Mouse (Mus musculus) lung, postnatal 36 days (tissue): ENCODE measurements around the gene Ccl12.

Experiments
- DNase-seq: peaks from one replicate; pipeline ENCODE4 v3.0.0; 2022; ENCODE audit warnings: mixed read lengths

Gene Ccl12

DNA sequence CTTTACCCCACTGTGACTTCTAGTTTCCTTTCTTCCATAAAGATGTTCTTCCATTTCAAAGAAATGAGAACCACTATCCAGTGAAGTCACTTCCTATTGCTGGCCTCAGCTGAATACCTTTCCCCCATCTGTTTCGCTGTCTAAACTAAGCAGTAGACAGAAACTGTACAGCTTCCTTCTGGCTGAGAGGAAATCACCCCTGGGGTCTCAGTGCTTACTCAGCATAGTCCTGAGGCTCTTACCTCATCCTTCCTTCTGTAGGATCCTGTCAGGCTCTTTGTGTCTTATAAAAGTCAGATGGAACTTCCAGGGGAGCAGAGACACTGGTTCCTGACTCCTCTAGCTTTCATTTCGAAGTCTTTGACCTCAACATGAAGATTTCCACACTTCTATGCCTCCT is at the start of gene Ccl12:
TSS of gene Ccl12 (plus strand) at position 317 of the 400 bp plus-strand sequence.
- DNase-seq, result no peak

DNA sequence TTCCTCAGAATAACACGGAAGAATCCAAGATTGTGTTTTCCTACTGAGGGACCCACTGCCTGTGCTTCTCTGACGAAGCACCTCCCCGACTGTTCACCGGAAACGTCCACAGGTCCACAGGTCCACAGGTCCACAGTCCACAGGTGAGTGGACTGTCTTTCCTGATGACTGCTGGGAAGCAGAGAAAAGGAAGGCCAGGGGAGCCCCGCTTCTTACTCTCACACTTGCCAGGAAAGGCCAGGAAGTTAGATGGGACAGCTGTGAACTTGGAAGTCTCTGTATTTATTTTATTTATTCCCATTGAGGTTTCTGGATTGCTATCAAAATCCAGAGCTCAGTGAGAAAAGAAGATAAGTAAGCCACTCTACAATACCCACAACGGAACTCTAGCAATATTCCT is 47.8 kb upstream of the Ccl12 start:
- no peak for DNase-seq

DNA sequence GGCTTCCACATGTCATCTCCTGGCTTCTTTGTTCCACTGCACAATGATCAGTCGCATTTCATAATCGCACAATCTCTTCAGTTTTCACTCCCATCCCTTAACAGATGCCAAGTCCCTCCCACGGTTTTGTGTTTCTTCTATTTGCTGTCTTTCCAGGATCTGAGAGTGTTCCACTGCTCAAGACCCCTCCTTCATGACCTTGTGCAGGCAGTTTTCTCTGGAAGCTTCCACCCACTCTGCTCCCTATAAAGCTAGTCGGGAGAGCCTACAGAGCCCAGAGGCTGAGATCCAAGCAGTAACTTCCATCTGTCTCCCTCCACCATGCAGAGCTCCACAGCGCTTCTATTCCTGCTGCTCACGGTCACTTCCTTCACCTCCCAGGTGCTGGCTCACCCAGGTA is 44.0 kb upstream of the Ccl12 start, which contains the start of gene Ccl11:
TSS of gene Ccl11 (plus strand) at position 178 of the 400 bp plus-strand sequence.
- DNase-seq, result no peak

DNA sequence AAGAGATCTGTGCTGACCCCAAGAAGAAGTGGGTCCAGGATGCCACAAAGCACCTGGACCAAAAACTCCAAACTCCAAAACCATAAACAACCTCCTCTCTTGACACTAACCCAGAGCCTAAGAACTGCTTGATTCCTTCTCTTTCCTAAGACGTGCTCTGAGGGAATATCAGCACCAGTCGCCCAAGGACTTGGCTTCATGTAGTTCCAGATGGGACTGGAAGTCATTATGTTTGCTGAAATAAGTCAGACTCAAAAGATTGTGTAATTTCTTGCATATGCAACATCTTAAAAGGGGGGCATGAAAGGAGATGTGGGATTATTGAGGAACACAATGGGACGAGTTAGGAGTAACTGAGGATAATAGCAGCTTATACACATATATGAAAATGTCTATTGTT is 39.4 kb upstream of the Ccl12 start:
- no peak for DNase-seq

DNA sequence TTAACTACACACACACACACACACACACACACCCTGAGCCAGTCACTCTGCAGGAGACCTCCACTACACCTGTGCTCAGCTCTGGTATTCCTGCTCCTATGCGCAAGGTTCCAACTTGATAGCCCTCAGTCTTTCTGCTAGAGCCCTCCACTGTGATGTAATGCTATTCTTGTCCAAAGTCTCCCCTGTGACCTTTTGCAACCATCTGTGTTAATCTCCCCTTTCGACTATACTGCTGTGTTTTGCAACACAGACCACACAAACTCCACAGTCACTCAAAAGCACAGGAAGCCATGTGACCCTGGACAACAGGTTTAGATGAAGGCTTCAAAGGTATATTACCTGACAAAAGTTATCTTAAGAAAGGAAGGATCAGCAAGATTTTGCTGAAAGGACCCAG is 38.2 kb upstream of the Ccl12 start:
- no peak for DNase-seq

DNA sequence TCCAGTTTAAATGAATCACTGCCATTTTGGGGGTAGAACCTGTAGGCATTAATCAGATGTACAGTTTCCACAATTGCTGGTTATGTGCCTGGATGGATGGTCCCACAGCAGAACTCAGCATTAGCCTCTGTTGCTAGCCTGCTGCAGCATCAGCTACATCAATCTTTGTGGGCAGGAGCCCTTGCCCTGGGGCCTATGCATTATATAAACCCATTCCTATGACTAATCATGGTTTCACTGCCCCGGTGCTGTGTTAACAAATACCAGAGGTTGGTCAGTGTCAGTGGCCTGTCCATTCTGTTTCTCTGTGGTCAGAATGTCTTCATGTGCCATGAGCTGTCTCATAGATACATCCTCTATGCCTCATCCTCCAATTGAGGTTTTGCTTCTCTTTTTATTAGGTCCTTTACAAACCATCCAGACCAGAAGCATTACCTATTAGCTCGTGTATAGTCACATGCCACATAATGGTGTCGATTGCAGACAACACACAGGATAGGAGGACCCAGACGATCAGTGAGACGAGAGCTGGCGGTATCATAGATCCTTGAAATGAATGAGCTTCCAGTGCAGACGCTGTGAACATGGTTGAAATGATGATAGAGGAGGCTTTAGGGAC is 34.6 kb upstream of the Ccl12 start:
- no peak for DNase-seq

DNA sequence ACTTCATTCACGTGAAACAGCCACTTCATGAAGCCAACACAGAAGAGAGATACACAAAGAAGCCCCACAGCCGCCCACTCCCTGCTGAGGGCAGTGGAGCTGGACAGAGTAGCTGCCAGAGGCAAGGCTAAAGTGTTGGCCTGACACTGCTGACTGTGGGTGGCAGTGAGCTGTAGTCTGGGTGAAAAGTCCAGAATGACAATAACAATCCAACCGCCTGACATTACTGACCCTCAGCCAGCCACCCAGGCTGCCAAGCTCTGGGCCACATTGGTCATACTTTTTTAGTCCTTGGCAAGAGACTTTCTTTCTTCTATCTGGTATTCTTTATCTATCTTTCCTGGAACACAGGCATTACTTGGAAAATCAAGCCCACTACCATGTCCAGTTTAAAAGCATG is 30.6 kb upstream of the Ccl12 start:
- DNase-seq, result no peak

DNA sequence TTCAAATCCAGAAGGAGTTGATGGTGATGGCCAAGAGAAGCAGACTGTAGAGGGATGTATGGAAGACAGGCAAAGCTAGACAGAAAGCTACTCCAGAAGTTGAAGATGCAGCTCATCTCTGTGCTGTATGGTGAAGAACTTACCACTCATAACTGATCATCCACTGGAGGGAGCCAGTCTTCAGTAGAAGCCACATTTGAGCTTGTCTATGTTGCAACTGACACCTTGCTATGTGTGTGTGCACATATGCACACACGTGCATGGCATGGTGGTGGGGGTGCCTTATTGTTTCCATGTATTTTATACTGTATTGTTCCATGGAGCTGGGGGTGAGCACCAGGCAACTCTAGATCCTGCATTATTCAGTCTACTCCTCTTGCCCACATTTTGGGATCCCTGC is 29.3 kb upstream of the Ccl12 start:
- peak; percentile 44 for DNase-seq

DNA sequence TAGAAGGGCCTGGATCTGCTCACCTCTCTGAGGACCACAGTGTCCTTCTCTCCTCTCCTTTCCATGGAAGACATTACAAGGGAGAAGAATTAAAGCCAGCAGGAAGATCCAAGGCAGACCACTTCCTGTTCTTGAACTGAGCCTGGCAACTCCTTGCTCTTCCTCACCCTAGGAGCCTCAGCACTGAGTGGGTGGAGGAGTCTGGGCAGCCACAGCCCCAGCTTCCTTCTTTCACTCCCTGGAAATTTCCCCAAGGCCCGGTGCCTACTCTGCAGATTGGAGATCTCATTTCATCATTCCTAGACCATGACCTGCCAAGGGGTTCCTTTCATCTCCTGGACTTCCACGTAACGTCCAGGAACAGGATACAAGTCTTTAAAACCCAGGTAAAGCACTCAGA is 28.7 kb upstream of the Ccl12 start:
- peak; percentile 20 for DNase-seq

DNA sequence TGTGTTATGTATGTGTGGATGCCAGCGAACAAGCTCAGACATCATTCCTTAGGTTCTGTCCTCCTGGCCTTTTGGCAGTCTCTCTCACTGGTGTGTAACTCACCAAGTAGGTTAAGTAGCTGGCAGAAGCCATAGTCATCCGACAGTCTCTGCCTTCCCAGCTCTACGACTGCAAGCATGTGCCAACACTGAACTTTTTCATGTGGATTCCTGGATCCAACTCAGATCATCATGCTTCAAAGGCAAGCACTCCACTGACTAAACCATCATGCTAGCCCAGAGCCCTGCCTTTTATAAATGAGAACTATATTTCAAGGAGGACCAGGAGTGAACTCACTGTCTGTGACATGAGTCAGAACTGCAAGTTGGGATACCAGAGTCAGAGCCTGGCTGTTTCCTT is 28.0 kb upstream of the Ccl12 start:
- DNase-seq, result no peak

DNA sequence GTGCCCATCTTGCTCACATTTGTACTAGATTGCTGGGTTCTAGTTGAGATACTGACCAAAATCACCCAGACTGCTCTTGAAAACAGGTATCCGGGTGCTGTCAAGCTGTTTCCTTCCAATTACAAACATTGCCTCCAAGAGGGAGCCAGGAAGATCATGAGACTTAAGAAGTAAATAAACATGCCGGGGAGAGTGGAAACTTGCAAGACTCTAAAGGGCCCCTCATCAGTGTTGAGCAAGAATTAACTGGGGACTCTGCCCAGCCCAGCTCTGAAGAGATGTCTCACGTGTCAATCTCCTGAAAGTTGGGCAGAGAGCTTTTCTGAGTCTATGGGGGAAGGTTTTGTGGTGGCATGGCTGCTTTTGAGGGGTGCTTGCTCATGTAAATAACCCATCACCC is 24.6 kb upstream of the Ccl12 start:
- peak; percentile 19 for DNase-seq

DNA sequence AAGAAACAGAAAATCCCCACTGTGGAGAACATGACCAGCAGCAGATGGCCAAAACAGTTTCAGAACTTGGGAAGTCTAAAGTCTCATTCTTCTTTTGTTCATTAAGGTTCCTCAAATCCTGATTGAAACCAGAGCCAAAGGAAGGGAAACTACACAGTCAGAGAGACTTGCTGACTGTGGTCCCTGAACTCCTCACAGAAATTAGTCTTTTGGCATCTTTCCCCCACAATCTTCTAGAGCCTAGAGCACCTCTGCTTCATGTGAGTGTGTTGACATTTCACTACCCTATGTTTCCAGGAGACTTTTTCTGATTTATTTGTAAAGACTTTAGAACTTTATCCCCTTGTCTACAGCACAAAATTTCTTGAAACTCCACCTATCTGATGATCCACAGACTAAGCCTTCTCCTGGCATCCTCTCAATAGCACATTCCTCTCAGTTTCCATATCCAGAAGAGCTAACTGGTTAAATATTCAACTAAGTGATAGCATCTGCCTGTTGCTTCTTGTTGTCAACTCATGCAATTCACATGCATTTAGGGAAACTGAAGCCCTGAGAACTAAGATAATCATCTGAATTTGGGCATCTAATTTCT is 23.4 kb upstream of the Ccl12 start:
- DNase-seq, result no peak

DNA sequence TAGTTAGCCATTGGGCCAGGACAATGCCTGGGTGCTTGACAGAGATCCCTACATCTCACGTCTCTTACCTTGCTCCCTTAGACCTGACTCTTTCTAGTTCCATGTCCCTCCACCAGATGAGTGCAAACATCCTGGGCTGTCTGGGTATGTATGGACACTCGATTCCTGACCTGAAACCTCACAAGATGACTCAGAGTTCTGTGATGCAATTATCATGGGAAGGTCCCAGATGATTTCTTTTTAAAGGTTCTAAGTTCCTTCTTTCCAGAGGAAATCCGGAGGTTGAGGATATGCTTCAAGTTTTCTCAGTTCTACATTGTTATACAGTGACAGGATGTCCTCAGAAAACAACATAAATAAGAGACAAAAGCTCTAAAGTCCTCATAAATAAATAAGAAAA is 20.8 kb upstream of the Ccl12 start:
- peak; percentile 15 for DNase-seq

DNA sequence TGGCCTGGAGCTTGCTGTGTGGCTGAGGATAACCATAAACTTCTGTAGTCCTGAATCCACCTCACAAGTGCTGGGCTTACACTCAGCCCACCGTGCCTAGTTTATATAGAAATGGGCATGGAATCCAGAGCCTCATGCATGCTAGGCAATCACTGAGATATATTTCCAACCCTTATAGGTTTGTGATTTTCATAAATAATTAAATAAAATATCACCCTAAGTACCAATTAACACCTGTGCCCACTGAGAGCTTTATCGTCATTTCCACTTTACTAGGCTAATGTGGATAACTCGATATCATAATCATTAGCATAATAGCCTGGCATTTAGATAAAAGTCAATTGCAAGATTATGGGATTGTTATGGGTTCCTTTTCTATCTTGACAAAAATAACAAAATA is 17.3 kb upstream of the Ccl12 start:
- no peak for DNase-seq

DNA sequence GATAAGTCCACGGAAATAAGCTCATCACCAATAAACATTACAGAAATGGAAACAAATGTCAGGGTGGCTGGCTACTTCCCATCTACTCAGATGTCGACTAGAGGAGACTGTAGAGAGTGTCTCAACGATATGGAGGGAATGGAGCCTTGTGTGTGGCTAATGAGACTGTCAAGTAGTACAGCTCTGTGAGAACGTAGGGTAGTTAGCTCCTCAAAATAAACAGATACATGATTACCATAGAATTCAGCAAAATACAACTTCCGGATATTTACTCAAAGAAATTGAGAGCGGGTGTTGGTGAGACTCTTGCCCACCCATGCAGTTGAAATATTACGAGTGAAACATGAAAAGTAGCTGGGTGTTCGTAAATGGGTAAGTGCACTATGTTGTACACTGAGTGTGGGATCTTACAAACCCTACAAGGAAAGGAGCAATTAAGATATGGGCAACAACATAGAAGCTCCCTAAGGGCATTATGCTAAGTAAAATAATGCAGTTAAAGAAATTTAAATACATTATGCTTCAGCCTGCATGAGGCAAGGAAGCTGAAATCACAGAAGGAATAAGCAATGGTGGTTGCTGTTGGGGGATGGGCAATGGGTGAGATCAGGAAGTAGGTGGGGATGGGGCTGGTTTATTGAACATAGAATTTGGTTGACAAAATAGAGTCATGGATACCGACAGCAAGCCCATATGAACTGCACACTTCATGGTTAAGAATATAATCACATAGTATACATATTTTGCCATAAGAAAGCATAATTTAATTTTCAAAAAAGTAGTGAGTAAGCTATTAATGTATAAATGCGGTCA is 1.9 kb upstream of the Ccl12 start:
- DNase-seq, result no peak

DNA sequence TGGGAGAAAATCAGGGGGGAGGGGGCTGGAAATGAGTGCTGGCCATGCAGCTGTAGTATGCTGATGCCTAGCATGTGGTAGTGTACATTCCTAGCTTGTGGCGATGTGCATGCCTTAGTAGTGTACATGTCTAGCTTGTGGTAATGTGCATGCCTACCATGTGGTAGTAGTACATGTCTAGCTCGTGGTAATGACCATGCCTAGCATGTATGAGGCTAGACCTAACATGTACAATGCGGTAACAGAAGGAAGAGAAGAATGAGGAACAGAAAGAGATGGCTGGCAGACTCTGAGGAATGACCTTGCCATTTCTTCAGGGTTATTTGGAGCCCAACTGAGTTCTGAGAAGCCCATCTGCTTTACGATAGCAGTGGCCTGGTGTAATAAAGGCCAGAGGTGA is 558 bp upstream of the Ccl12 start:
- no peak for DNase-seq

DNA sequence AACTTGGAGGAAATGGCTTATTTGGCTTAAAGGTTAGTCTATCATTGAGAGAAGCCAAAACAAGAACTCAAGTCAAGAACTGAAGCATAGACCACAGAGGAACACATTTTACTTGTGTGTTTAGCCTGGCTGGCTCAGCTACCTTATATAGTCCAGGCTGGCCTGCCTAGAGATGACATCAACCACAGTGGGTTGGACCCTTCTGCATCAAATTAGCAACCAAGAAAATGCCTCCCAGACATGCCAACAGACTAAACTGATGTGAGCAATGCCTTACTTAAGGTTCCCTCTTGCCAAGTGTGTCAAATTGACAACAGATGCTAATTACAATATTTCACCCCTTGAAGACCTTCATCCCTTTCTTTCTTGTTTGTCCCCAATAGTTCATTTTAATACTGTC is 8.0 kb downstream of the Ccl12 start:
- no peak for DNase-seq

DNA sequence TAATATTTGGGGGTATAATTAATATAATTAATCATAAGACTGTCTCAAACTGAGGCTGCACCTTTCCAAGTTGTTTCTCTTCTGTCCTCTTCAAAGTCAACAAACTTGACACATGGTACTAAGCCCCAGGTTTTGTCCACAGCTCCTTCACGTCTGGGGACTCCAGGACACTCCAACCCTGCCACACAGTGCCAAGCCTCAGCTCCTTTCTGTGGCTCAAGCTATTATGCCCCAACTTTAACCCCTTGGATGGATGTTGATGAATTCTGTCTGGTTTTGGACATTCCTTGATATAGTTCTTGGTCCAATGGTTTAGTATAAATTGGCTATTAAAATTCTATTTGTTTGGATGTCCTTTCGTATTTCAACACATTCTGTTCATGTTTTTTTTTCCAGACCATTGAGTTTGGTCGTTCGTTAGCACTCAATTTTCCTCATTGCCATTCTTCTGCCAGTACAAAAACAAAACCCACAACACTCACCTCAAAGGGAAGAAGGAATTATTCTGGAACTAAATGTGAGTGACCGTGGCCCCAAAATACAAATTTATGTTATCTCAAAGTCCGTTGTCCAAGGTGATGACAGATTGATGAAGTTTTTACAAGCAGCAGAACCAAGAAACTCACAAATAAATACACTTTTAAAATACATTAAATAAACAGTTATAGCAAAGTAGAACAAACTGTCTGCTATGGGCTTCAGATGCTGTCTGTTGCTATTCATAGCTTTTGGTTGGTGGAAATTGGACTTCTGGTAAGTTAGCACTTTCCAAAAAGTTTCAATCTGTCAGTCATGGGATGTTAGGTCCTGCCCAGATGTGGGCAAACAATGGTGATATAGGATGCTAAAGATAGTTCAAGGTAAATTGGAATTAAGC is 9.0 kb downstream of the Ccl12 start:
- DNase-seq, result no peak

DNA sequence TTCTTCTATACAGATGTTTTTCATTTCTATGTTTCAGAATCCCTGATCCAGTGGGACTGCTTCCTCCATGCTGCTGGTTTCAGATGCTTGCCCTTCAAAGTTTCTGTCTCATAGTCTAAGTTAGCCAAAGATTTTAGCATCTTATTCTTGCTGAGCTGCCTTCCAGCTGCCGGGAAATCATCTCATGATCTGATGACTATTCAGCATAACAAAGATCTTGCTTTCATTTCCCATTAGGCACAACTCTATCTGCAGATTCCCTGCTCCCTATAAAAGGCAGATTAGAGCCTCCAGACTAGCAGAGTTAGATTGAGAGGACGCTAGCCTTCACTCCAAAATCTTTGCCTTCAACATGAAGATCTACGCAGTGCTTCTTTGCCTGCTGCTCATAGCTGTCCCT is 13.2 kb downstream of the Ccl12 start, which contains the start of gene Ccl8:
TSS of gene Ccl8 (plus strand) at position 301 of the 400 bp plus-strand sequence.
- DNase-seq, result no peak

DNA sequence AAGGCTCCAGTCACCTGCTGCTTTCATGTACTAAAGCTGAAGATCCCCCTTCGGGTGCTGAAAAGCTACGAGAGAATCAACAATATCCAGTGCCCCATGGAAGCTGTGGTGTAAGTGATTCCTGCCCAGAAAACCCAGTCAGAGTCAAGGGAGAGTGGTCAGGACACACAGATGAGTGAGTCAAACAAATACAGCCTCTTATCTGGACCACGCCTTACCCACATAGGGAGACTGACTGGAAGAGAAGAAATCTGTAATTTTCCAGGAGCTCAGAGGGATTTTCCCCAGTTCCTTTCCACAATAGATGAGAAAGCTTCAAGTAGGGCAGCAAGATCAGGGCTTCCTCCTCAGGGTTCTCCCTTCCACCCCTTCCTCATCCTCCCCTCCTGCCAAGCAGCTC is 14.4 kb downstream of the Ccl12 start:
- no peak for DNase-seq

DNA sequence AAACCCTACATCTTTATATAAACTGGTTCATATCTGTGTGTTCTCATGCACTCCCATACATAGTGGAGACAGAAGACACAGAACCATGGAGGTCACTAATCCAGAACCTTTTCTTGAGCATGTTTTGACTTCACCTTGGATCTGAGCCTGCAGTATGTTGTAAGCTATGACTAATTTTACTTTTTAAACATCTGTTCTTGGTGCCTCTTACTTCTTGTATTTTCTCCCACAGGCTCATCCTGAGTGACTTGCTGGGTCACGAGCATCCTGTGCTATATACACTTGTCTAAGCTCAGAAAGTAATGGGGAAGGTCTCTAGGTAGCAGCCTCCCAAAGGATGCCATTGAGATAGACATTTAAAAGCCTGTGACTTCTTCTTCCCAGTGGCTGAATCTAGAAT is 31.3 kb downstream of the Ccl12 start:
- DNase-seq, result peak; percentile 11

DNA sequence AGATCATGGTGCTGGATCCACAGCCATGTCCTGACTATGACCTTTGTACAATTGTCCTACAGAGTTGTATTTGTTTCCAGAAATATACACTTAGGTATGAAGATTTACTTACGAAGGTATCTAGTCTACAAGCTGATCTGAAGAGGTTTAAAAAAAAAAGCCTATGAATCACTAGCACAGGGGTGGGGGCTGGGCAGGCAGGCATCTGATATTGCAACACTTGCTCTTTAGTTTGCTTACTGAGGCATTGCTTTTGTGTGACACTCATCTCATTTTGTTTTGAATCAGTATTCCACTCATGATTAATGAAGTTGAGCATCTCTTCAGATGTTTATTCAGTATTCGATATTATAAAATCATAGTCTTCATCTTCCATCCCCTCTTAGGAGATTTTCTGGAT is 34.6 kb downstream of the Ccl12 start:
- peak; percentile 36 for DNase-seq

DNA sequence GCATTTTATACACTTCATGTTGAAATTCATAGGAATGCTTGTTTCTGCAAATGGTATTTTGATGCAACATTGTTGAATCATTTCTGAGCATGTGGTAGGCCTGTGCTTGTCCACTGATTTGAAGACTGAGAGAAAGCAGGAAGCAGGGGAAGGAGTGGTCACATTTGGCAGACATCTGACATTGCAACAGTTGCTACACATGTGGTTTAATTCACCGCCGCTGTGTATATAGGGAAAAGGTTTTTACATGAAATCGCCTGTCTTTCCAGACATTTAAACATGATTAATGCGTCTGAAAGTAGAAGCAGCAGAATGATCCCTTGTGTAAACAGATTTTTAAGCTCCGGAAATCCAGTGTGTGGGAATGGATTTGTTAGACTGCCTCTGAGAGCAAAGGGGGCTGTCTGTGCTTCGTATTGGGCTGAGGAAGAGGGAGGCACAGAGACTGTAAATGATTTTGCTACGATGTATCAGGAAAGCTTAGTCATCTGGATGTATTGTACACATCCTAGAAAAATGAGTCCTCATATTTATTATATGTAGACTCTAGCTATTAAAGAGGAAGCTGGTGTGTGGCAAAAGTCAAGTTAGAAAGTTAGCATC is 37.9 kb downstream of the Ccl12 start:
- peak; percentile 51 for DNase-seq
